Mouse (Mus musculus) bone marrow, adult 2 months (tissue): Measurements from ENCODE around the gene Ctla2b.

Source experiments
- CTCF ChIP-seq: fragments of 200-500 bp; IDR thresholded peaks from 2 replicates; pipeline ENCODE4 v1.5.1; 2011; ENCODE audit warnings: low read length, control low read depth; ENCODE audit not compliant: control insufficient read depth, insufficient read depth
- POLR2A ChIP-seq: fragments of 200-500 bp; IDR thresholded peaks from 2 replicates; pipeline ENCODE4 v1.6.1; 2011; ENCODE audit warnings: low read depth, mild to moderate bottlenecking, control low read depth, low read length, borderline replicate concordance; ENCODE audit not compliant: control insufficient read depth

DNA sequence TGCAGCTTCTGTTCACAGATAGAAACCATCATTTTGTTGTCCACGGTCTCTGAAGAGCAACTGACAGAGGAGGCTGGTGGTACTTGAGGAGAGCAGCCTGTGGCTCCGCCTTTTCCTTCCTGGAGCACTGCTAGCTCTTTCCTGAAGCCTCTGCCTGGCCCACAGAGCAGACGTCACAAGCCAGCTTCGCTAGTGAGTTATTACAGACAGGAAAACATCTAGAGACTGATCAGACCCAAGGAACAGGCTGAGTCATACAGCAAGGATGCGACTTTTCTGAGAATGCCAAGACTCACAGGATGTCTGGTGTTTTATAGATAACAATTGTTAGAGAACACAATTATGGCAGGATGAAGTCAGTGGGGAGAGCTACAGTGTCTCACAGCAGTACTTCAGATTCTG lies 39.3 kb upstream of the Ctla2b start, which contains the start of the genes Gm49391 and Ctla2a:
- TF ChIP-seq CTCF (no peak), POLR2A (no peak)
